Mouse (Mus musculus): ENCODE results near the gene Snapc1.

Gene Snapc1

DNA sequence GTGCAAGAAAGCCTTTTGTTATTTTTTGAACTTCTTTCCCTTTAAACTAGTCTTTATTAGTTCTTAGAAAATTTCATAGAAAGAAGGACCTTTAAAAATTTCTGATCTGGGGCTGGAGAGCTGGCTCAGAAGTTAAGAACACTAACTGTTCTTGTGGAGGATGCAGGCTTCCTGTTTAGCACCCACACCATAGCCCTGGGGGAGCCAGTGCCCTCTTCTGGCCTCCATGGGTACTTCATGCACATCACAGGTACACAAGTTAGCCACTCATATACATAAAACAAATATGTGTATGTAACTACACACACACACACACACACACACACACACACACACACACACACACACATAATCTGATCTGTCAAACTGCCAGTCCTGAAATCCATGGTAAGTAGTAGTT is 25.3 kb downstream of the Snapc1 start:
- DNase-seq (ENCODE audit: low read depth, low spot score) = peak; percentile 56

DNA sequence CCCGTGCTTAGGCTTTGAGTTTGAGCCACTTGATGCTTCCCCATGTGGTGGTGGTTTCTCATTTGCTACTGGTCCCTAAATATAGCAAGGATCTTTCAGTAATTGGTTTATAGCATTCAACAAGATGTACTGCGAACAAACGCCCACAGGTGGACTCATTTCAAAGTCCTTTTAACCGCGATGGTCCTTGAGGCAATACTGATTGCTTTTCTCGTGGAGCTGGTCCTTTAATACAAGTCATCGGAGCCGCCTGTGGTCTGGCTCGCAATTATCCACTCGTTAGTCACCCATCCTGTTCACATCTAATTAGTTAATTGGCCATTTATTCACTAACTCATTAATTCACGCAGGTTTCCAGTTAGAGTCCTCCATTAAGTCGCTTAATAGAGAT is 32.6 kb downstream of the Snapc1 start:
- no peak for DNase-seq (ENCODE audit: low read depth, low spot score)

GRCm38 (mm10) chr12:73997297-73998127 is 33.2 kb downstream of the Snapc1 start, which contains the start of gene Syt16:
Gene Syt16 (plus strand): TSS chr12:73997661.
- peak; percentile 23 for DNase-seq (ENCODE audit: low read depth, low spot score)

- peak; percentile 17 for DNase-seq (ENCODE audit: low read depth, low spot score)
Observed at GRCm38 (mm10) chr12:73998128-73998456, 33.8 kb downstream of the Snapc1 start.

GRCm38 (mm10) chr12:74002449-74002848 is 38.2 kb downstream of the Snapc1 start:
- no peak for DNase-seq (ENCODE audit: low read depth, low spot score)

GRCm38 (mm10) chr12:74009448-74009911 is 45.2 kb downstream of the Snapc1 start:
- peak; percentile 76 for DNase-seq (ENCODE audit: low read depth, low spot score)

DNA sequence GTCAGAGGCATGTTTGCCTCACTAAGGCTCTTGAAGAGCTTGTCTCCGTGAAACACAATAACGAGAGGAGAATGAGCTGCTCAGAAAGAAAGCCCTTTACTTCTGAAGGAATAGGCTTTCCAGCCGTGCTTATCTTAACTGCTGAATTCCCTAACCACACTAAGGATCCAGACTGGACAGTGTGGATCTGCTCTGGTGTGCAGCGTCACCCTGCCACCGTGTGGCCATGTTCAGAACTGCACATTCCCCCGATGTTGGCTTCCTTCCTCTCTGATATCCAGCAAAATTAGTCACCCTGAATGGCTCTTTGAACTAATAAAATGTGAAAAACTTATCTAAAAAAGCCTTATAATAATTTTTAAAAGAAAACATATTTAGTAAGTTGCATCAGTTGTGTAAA is 49.5 kb downstream of the Snapc1 start:
- peak; percentile 75 for DNase-seq (ENCODE audit: low read depth, low spot score)

GRCm38 (mm10) chr12:74014739-74015270 is 50.5 kb downstream of the Snapc1 start:
- peak; percentile 28 for DNase-seq (ENCODE audit: low read depth, low spot score)

DNA sequence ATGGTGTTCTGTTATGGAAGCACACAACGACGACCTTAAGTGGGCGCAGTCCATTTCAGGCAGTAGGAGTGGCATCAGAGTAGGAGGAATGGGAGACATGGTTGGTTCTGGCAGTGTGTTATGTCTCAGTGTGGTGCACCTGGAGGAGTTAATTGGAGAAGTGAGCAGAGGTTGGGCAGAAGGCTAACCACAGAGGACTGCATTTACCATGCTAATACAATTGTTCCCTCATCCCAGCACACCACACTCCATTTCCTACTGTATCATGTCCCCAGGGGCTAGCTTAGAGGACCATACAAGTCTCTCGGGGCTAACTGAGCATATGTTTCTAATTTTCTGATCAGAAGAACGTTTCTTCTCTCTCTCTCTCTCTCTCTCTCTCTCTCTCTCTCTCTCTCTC is 51.2 kb downstream of the Snapc1 start:
- DNase-seq (ENCODE audit: low read depth, low spot score) = no peak

- DNase-seq (ENCODE audit: low read depth, low spot score) = no peak
Observed at GRCm38 (mm10) chr12:74023260-74023659, 59.0 kb downstream of the Snapc1 start.

DNA sequence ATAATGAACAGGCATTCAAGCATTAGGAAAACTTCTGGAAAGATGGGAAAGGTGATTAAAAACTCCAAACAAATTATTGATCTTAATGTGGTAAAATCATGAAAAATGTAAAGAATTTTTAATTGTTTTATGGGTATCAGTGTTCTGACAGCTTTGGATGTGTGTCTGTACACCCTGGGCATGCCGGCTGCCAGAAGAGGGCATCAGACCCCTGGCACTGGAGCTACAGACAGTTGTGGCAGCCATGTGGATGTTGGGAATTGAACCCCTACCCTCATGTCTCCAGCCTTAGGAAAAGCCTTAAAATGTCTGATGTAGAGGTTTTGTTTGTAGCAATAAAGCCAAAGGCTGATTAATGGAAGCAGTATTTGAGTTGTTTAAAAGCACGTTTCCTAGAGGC is 60.6 kb downstream of the Snapc1 start:
- no peak for DNase-seq (ENCODE audit: low read depth, low spot score)
